Mouse (Mus musculus) lung, postnatal 0 days (tissue): ENCODE data around the gene Atp6v0a1.

Experiments
- CTCF ChIP-seq: IDR thresholded peaks from 2 replicates; pipeline ENCODE4 v1.5.1; 2016; ENCODE audit warnings: antibody characterized with exemption, mild to moderate bottlenecking
- EP300 ChIP-seq: IDR thresholded peaks from 2 replicates; pipeline ENCODE4 v1.6.1; 2016; ENCODE audit warnings: antibody characterized with exemption, mild to moderate bottlenecking, control low read depth

GRCm38 (mm10) chr11:100968501-100968900 is 40.8 kb upstream of the Atp6v0a1 start:
- no peak for TF ChIP-seq EP300
- TF ChIP-seq CTCF = no peak
